In the genomic region with DNA sequence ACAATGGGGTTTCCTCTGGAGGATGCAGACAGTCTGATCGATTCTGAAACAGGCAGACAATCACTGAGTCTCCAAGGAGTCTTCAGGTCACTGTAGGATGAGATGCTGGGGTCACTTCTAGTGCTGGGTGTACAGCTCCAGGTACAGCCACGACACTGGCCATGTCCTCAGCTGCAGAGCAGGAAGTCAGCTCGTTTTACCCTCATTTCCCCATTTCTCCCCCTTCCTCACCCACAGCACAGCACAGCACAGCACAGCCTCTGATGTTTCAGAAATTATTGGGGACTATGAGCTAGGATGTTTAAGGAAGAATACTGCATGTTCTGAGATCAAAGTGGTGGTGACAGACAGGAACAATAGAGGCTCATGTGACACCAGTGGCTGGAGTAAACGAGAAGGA, we compare ENCODE assay signal across 27 mouse cellular contexts. TPM values are rescaled to one million over a fixed set of nuclear protein-coding genes. Genes with fewer than 3 reads are reported as not detected.
"Had no signal": no experiment of that assay in that cellular context is flagged by ENCODE, and none has a peak within 500 bp of the region (broad histone marks: within the 10 kb centered on the region; RNA-seq: fewer than 3 reads in every experiment).

No protein-coding gene starts in this region.

- H3K4me2 ChIP-seq: limb, embryonic 12.5 days; limb, embryonic 15.5 days; liver, embryonic 11.5 days; lung, embryonic 14.5 days; midbrain, embryonic 11.5 days had no signal

- H3K27ac ChIP-seq: left cerebral cortex, adult 2 months; limb, embryonic 12.5 days; limb, embryonic 15.5 days; liver, embryonic 14.5 days had no signal

- H3K9me3 ChIP-seq: limb, embryonic 12.5 days; limb, embryonic 15.5 days had no signal

- H3K36me3 ChIP-seq: limb, embryonic 12.5 days; limb, embryonic 15.5 days had no signal

- H3K9ac ChIP-seq: limb, embryonic 12.5 days; limb, embryonic 15.5 days; liver, embryonic 14.5 days; liver, postnatal 0 days; lung, embryonic 14.5 days had no signal

- ATAC-seq: liver, postnatal 0 days had no signal

- DNase-seq: kidney, adult 11 months; kidney, postnatal 10 days; kidney, postnatal 36 days; layer of hippocampus, postnatal 36 days; liver, postnatal 0 days; lung, postnatal 14 days; lung, postnatal 4 days; midbrain, embryonic 14.5 days; thymus, adult 18-20 months; thymus, postnatal 14 days; thymus, postnatal 4 days had no signal

- H3K4me3 ChIP-seq: left cerebral cortex, adult 2 months; limb, embryonic 12.5 days; limb, embryonic 15.5 days had no signal

RNA-seq across cellular contexts. Expression of a gene that starts 7.0 kb away (rescaled TPM):
- total RNA-seq: layer of hippocampus, postnatal 10 days; layer of hippocampus, postnatal 36 days; left cerebral cortex, adult 2 months; left cerebral cortex, postnatal 10 days; left cerebral cortex, postnatal 36 days; megakaryocyte-erythroid progenitor cell, adult 5-6 weeks; monocyte, adult 5-6 weeks had no signal
- polyA plus RNA-seq: limb, embryonic 12.5 days; limb, embryonic 15.5 days; liver, embryonic 11.5 days; liver, embryonic 14.5 days; liver, postnatal 0 days; lung, embryonic 14.5 days; neural tube, embryonic 11.5 days; small intestine, adult 2 months; spleen, adult 2 months; stomach, embryonic 16.5 days had no signal
